Mouse (Mus musculus): ENCODE results near the gene Prpf8.
"Not testable (repeated sequence)": the region's sequence is repeated elsewhere in the genome, so short reads cannot be mapped to it uniquely, and the experiment has no call there.

Gene Prpf8

GRCm38 (mm10) chr11:75486601-75487285 lies at the start of gene Prpf8:
TSS of gene Prpf8 (plus strand) at chr11:75486816.
- DNase-seq: peak; percentile 94

GRCm38 (mm10) chr11:75438194-75438593 lies 48.4 kb upstream of the Prpf8 start:
- DNase-seq: no peak

- no peak for DNase-seq
Observed at GRCm38 (mm10) chr11:75438804-75439203, 47.8 kb upstream of the Prpf8 start.

GRCm38 (mm10) chr11:75439363-75439762 lies 47.3 kb upstream of the Prpf8 start, which contains the start of gene Serpinf2:
TSS of gene Serpinf2 (minus strand) at chr11:75439591.
- no peak for DNase-seq

GRCm38 (mm10) chr11:75439951-75440350 lies 46.7 kb upstream of the Prpf8 start:
- DNase-seq: no peak

GRCm38 (mm10) chr11:75441034-75441433 lies 45.6 kb upstream of the Prpf8 start:
- no peak for DNase-seq

GRCm38 (mm10) chr11:75441601-75442000 lies 45.0 kb upstream of the Prpf8 start:
- no peak for DNase-seq

- DNase-seq: no peak
Observed at GRCm38 (mm10) chr11:75443711-75444110, 42.9 kb upstream of the Prpf8 start.

GRCm38 (mm10) chr11:75448575-75448974 lies 38.0 kb upstream of the Prpf8 start:
- DNase-seq: no peak

GRCm38 (mm10) chr11:75449695-75450094 lies 36.9 kb upstream of the Prpf8 start:
- DNase-seq: no peak

GRCm38 (mm10) chr11:75450304-75450908 lies 36.2 kb upstream of the Prpf8 start:
- no peak for DNase-seq

GRCm38 (mm10) chr11:75450936-75451335 lies 35.7 kb upstream of the Prpf8 start:
- no peak for DNase-seq

GRCm38 (mm10) chr11:75452081-75452480 lies 34.5 kb upstream of the Prpf8 start:
- DNase-seq: no peak

- DNase-seq: no peak
Observed at GRCm38 (mm10) chr11:75452812-75453557, 33.6 kb upstream of the Prpf8 start.

GRCm38 (mm10) chr11:75453991-75454930 lies 32.4 kb upstream of the Prpf8 start, which contains the start of gene Wdr81:
TSS of gene Wdr81 (minus strand) at chr11:75454717.
- DNase-seq: peak; percentile 86

GRCm38 (mm10) chr11:75455041-75455736 lies 31.4 kb upstream of the Prpf8 start:
- DNase-seq: peak; percentile 42

- DNase-seq: not testable (repeated sequence)
Observed at GRCm38 (mm10) chr11:75455971-75456370, 30.6 kb upstream of the Prpf8 start.

- DNase-seq: peak; percentile 31
Observed at GRCm38 (mm10) chr11:75456440-75456871, 30.2 kb upstream of the Prpf8 start.

GRCm38 (mm10) chr11:75458169-75458568 lies 28.4 kb upstream of the Prpf8 start:
- peak; percentile 75 for DNase-seq

- DNase-seq: peak; percentile 40
Observed at GRCm38 (mm10) chr11:75458628-75459041, 28.0 kb upstream of the Prpf8 start.

- no peak for DNase-seq
Observed at GRCm38 (mm10) chr11:75459141-75459711, 27.4 kb upstream of the Prpf8 start.

GRCm38 (mm10) chr11:75459751-75460102 lies 26.9 kb upstream of the Prpf8 start:
- DNase-seq: peak; percentile 31
